Comparison of ENCODE assay signal across 18 mouse cellular contexts in the genomic region with DNA sequence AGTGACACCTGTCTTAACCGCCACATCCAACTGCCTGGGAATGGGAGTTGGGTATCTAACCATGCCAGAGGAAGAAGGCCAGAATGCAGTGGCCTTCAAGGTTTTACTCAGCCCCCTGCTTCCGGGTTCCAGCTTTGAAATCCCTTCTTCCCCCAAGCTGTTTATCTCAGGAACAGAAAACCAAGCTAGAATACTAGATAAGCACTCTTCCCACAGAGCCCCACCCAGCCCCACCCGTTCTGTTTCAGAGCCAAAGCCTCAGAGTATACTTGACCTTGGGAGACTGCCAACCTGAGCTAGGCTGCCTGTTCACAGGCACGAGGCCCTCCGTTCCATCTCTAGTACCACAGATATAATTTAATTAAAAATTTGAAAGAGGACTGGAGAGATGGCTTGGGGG. TPM values are rescaled to one million over a fixed set of nuclear protein-coding genes. Genes with fewer than 3 reads are reported as not detected.
DNase-seq lines count a peak whose midpoint lies in the region; ATAC-seq and TF ChIP-seq lines count a peak whose summit lies in the region.
"Had no signal": no experiment of that assay in that cellular context is flagged by ENCODE, and none has a peak within 500 bp of the region (broad histone marks: within the 10 kb centered on the region; RNA-seq: fewer than 3 reads in every experiment).

No protein-coding gene starts in this region.

- no peak overlapping the region for H3K9ac ChIP-seq in liver, postnatal 0 days (replicated peaks)
- no peak overlapping the region for H3K9ac ChIP-seq in stomach, postnatal 0 days (ENCODE audit: low read length)
- H3K9ac ChIP-seq: embryonic facial prominence, embryonic 15.5 days; stomach, embryonic 15.5 days had no signal

- H3K27me3 ChIP-seq in liver, postnatal 0 days (ENCODE audit: insufficient read depth, low read length): no peaks in the 10 kb centered on the region
- H3K27me3 ChIP-seq in stomach, postnatal 0 days (ENCODE audit: control insufficient read depth, insufficient read depth, low read length): no peaks in the 10 kb centered on the region
- H3K27me3 ChIP-seq in forebrain, embryonic 10.5 days (ENCODE audit: poor library complexity, severe bottlenecking): no peaks in the 10 kb centered on the region
- H3K27me3 ChIP-seq: embryonic facial prominence, embryonic 15.5 days; stomach, embryonic 15.5 days had no signal

- no peaks in the 10 kb centered on the region for H3K9me3 ChIP-seq in liver, postnatal 0 days (ENCODE audit: low read length)
- no peaks in the 10 kb centered on the region for H3K9me3 ChIP-seq in stomach, postnatal 0 days (ENCODE audit: control insufficient read depth, low read length)
- no peaks in the 10 kb centered on the region for H3K9me3 ChIP-seq in forebrain, embryonic 10.5 days
- H3K9me3 ChIP-seq: embryonic facial prominence, embryonic 15.5 days; stomach, embryonic 15.5 days had no signal

- no peak for TF ChIP-seq CTCF in liver, postnatal 0 days (IDR thresholded peaks at IDR 0.05; ENCODE audit: low read depth)
- no peak for TF ChIP-seq CTCF in stomach, postnatal 0 days (IDR thresholded peaks at IDR 0.05; ENCODE audit: low read depth)

- H3K36me3 ChIP-seq in liver, postnatal 0 days (replicated peaks; ENCODE audit: insufficient read depth, low read length): no peaks in the 10 kb centered on the region
- no peaks in the 10 kb centered on the region for H3K36me3 ChIP-seq in stomach, postnatal 0 days (ENCODE audit: control insufficient read depth, insufficient read depth, low read length)
- H3K36me3 ChIP-seq in forebrain, embryonic 10.5 days (replicated peaks): no peaks in the 10 kb centered on the region
- H3K36me3 ChIP-seq: embryonic facial prominence, embryonic 15.5 days; stomach, embryonic 15.5 days had no signal

- H3K4me2 ChIP-seq in liver, postnatal 0 days (ENCODE audit: low read depth, low read length): peak overlapping the region; percentile 50
- no peak overlapping the region for H3K4me2 ChIP-seq in stomach, postnatal 0 days (replicated peaks; ENCODE audit: low read depth)
- H3K4me2 ChIP-seq: embryonic facial prominence, embryonic 15.5 days; stomach, embryonic 15.5 days had no signal

- peak; percentile 40 for DNase-seq in testis, postnatal 14 days (ENCODE audit: low spot score)
- DNase-seq in testis, postnatal 10 days (ENCODE audit: low spot score): no peak
- peak; percentile 60 for DNase-seq in liver, postnatal 0 days
- DNase-seq in stomach, postnatal 0 days (ENCODE audit: low spot score): peak; percentile 70
- DNase-seq in forebrain, embryonic 10.5 days (ENCODE audit: extremely low spot score, low spot score): no peak
- DNase-seq in layer of hippocampus, adult 11-12 months (ENCODE audit: low spot score): no peak
- DNase-seq in left cerebral cortex, postnatal 25 days (ENCODE audit: low spot score in 2 of 2): no peak
- DNase-seq: kidney, postnatal 10 days had no signal

- intact Hi-C loops in left cerebral cortex, postnatal 25 days (cut with DNase I): no loop called here

- 45% methylated on average over 5 of the region's 5 CpGs for WGBS in liver, postnatal 0 days (ENCODE audit: insufficient replicate concordance)
- 35% methylated on average over 5 of the region's 5 CpGs for WGBS in stomach, postnatal 0 days
- 85% methylated on average over 5 of the region's 5 CpGs for WGBS in forebrain, embryonic 10.5 days

- peak; percentile 77 for ATAC-seq in erythroblast, adult 5-6 weeks (replicated peaks; ENCODE audit: low FRiP score, poor library complexity, severe bottlenecking)
- ATAC-seq in liver, postnatal 0 days: peak; percentile 94
- ATAC-seq in stomach, postnatal 0 days (ENCODE audit: low FRiP score, low TSS enrichment): peak; percentile 64

- TF ChIP-seq EP300 in liver, postnatal 0 days (IDR thresholded peaks at IDR 0.05; ENCODE audit: low read depth): peak; percentile 85; the same call in 1 of the 2 replicates
- TF ChIP-seq EP300 in stomach, postnatal 0 days (optimal IDR thresholded peaks at IDR 0.05): no peak

- no peak overlapping the region for H3K27ac ChIP-seq in liver, postnatal 0 days (ENCODE audit: low read depth)
- no peak overlapping the region for H3K27ac ChIP-seq in stomach, postnatal 0 days (replicated peaks)
- H3K27ac ChIP-seq in forebrain, embryonic 10.5 days: no peak overlapping the region
- H3K27ac ChIP-seq: embryonic facial prominence, embryonic 15.5 days; stomach, embryonic 15.5 days had no signal

- no peak overlapping the region for H3K4me3 ChIP-seq in liver, postnatal 0 days (ENCODE audit: low read depth, low read length)
- no peak overlapping the region for H3K4me3 ChIP-seq in stomach, postnatal 0 days (ENCODE audit: low read depth, low read length)
- H3K4me3 ChIP-seq in forebrain, embryonic 10.5 days: no peak overlapping the region
- H3K4me3 ChIP-seq: embryonic facial prominence, embryonic 15.5 days; stomach, embryonic 15.5 days had no signal

- peaks cover 10% of the 10 kb centered on the region; the same call in 1 of the 2 replicates for H3K4me1 ChIP-seq in liver, postnatal 0 days (ENCODE audit: insufficient read depth)
- H3K4me1 ChIP-seq in stomach, postnatal 0 days (replicated peaks; ENCODE audit: control insufficient read depth, insufficient read depth): no peaks in the 10 kb centered on the region
- H3K4me1 ChIP-seq in forebrain, embryonic 10.5 days: no peaks in the 10 kb centered on the region
- H3K4me1 ChIP-seq: embryonic facial prominence, embryonic 15.5 days had no signal

RNA-seq across cellular contexts. Expression of gene Slc6a9, which starts 27.3 kb away (rescaled TPM):
- 161 and 176 TPM in 2 replicates for total RNA-seq in erythroblast, adult 5-6 weeks (2015; ENCODE audit: low replicate concordance)
- total RNA-seq in erythroblast, adult 5-6 weeks (2017; ENCODE audit: low replicate concordance): 245 and 274 TPM in 2 replicates
- polyA plus RNA-seq in liver, postnatal 0 days (2015; fragmentation: Nextera tagmentation; extraction: Ambion mirVana): 16.0 and 19.5 TPM in 2 replicates
- 20.6 and 25.2 TPM in 2 replicates for polyA plus RNA-seq in stomach, postnatal 0 days (2015; fragmentation: Nextera tagmentation; extraction: Ambion mirVana)
- 7.0 and 9.1 TPM in 2 replicates for polyA plus RNA-seq in forebrain, embryonic 10.5 days (2016; fragmentation: Nextera tagmentation; extraction: Ambion mirVana)
- 10 to 100 TPM; 31.7 to 40.9 TPM for total RNA-seq in left cerebral cortex, postnatal 25 days (2021)

RNA-seq across cellular contexts. Expression of gene Klf17, which starts 41.5 kb away (rescaled TPM):
- not detected in 2 replicates for total RNA-seq in erythroblast, adult 5-6 weeks (2015; ENCODE audit: low replicate concordance)
- 0.51 TPM in 1 of 2 replicates, not detected in the other for total RNA-seq in erythroblast, adult 5-6 weeks (2017; ENCODE audit: low replicate concordance)
- not detected in 2 replicates for polyA plus RNA-seq in liver, postnatal 0 days (2015; fragmentation: Nextera tagmentation; extraction: Ambion mirVana)
- polyA plus RNA-seq in stomach, postnatal 0 days (2015; fragmentation: Nextera tagmentation; extraction: Ambion mirVana): 0.12 and 0.16 TPM in 2 replicates
- not detected in 2 replicates for polyA plus RNA-seq in forebrain, embryonic 10.5 days (2016; fragmentation: Nextera tagmentation; extraction: Ambion mirVana)
- not detected for total RNA-seq in left cerebral cortex, postnatal 25 days (2021)
- total RNA-seq: CH12.LX; heart, adult 18-20 months; heart, postnatal 25 days; layer of hippocampus, postnatal 25 days; megakaryocyte, adult 5-6 weeks had no signal
- polyA plus RNA-seq: cortical plate, adult 2 months; embryonic facial prominence, embryonic 15.5 days; limb, embryonic 11.5 days had no signal

Comparison
In these comparisons a context has a peak if more than half of its experiments do, and no peak if none do; other contexts are left out.
1. DNase-seq: peak in testis, postnatal 14 days (single experiment), liver, postnatal 0 days (single experiment) and stomach, postnatal 0 days (single experiment); none in testis, postnatal 10 days (single experiment), forebrain, embryonic 10.5 days (single experiment), layer of hippocampus, adult 11-12 months (single experiment) and left cerebral cortex, postnatal 25 days (0 of 2).
2. Peak in every context shown above with its lines, with median percentiles within 50 percentile points of each other: ATAC-seq.